Mouse (Mus musculus): ENCODE data around the gene Pnpla7. TPM values are rescaled to one million over a fixed set of nuclear protein-coding genes. Genes with fewer than 3 reads are reported as not detected.

Pnpla7 gene
- polyA plus RNA-seq, 1 experiment = 50.4 TPM

DNA sequence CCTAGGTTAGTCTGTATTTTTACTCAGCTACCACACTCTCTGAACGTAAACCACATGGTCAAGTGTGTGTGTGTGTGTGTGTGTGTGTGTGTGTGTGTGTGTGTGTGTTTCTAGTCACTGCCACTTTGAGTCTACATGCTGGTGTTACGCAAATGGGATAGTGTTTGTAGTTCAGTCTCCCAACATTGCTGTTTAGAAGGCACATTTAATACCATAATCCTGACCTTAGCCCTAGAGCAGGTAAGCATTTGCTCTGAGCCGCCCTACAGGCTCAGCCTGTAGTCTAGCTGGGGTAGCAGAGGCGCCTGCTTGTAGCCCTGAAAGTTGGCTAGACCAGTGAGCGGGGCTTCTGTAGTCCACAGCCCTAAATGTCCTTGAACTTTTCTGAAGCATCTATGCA, 87.7 kb downstream of the Pnpla7 start:
- TF ChIP-seq POLR2A (IDR thresholded peaks at IDR 0.05; ENCODE audit: low read depth, low read length) = no peak
- no peak for TF ChIP-seq CTCF (IDR thresholded peaks at IDR 0.05; ENCODE audit: extremely low read depth, insufficient read depth, insufficient read length, insufficient replicate concordance)
- Histone ChIP-seq H3K36me3 (ENCODE audit: control insufficient read depth, insufficient read depth, low read length) (peaks cover 3% of the 10 kb centered on the region; the same call in 1 of the 2 replicates), H3K4me3 (ENCODE audit: extremely low read depth, insufficient read depth, insufficient read length) (no peak overlapping the region), H3K4me1 (ENCODE audit: control insufficient read depth, insufficient read depth, insufficient read length) (no peaks in the 10 kb centered on the region), H3K27me3 (ENCODE audit: control insufficient read depth, insufficient read depth, low read length) (no peaks in the 10 kb centered on the region), H3K27ac (ENCODE audit: insufficient read depth, low read length) (no peak overlapping the region)
- 92% methylated on average over 5 of the region's 5 CpGs for WGBS
- no peak for DNase-seq (ENCODE audit: low read depth in 1 of 2, low spot score in 2 of 2)

DNA sequence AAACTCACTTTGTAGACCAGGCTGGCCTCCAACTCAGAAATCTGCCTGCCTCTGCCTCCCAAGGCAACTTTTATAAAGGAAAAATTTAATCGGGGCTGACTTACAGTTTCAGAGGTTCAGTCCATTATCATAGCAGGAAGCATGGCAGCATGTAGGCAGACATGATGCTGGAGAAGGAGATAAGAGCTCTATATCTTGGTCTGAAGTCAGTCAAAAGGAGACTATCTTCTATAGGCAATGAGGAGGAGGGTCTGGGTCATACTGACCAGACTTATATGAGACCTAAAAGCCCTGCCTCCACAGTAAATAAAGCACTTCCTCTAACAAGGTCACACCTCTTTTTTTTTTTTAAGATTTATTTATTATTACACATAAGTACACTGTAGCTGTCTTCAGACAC, 88.5 kb downstream of the Pnpla7 start:
- no peak for TF ChIP-seq CTCF (IDR thresholded peaks at IDR 0.05; ENCODE audit: extremely low read depth, insufficient read depth, insufficient read length, insufficient replicate concordance)
- no peak for TF ChIP-seq POLR2A (IDR thresholded peaks at IDR 0.05; ENCODE audit: low read depth, low read length)
- 82% methylated on average over 1 of the region's 1 CpGs for WGBS
- no peak overlapping the region for H3K27ac ChIP-seq (ENCODE audit: insufficient read depth, low read length)
- no peak for DNase-seq (ENCODE audit: low read depth in 1 of 2, low spot score in 2 of 2)
- no peaks in the 10 kb centered on the region for H3K27me3 ChIP-seq (ENCODE audit: control insufficient read depth, insufficient read depth, low read length)
- peaks cover 3% of the 10 kb centered on the region; the same call in 1 of the 2 replicates for H3K36me3 ChIP-seq (ENCODE audit: control insufficient read depth, insufficient read depth, low read length)
- no peaks in the 10 kb centered on the region for H3K4me1 ChIP-seq (ENCODE audit: control insufficient read depth, insufficient read depth, insufficient read length)
- no peak overlapping the region for H3K4me3 ChIP-seq (ENCODE audit: extremely low read depth, insufficient read depth, insufficient read length)

DNA sequence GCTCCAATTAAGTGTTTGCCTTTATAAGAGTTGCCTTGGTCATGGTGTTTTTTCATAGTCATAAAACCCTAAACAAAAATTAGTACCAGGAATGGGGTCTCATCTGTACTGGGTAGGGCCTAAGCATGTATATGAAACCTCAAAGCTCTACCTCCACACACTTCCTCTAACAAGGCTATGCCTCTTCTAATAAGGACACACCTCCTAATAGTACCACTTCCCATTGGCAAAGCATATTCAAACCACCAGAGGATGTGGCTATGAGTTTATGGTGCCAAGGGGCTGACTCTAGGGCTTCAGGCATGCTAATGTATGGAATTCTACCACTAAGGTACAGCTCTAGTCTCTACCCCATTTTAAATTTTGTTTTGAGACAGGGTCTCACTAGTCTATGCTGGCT, 89.7 kb downstream of the Pnpla7 start:
- no peak overlapping the region for H3K4me3 ChIP-seq (ENCODE audit: extremely low read depth, insufficient read depth, insufficient read length)
- no peak overlapping the region for H3K27ac ChIP-seq (ENCODE audit: insufficient read depth, low read length)
- no peaks in the 10 kb centered on the region for H3K27me3 ChIP-seq (ENCODE audit: control insufficient read depth, insufficient read depth, low read length)
- H3K4me1 ChIP-seq (ENCODE audit: control insufficient read depth, insufficient read depth, insufficient read length) = no peaks in the 10 kb centered on the region
- peaks cover 3% of the 10 kb centered on the region; the same call in 1 of the 2 replicates for H3K36me3 ChIP-seq (ENCODE audit: control insufficient read depth, insufficient read depth, low read length)
- TF ChIP-seq CTCF (IDR thresholded peaks at IDR 0.05; ENCODE audit: extremely low read depth, insufficient read depth, insufficient read length, insufficient replicate concordance) (no peak), POLR2A (IDR thresholded peaks at IDR 0.05; ENCODE audit: low read depth, low read length) (no peak)
- no peak for DNase-seq (ENCODE audit: low read depth in 1 of 2, low spot score in 2 of 2)

DNA sequence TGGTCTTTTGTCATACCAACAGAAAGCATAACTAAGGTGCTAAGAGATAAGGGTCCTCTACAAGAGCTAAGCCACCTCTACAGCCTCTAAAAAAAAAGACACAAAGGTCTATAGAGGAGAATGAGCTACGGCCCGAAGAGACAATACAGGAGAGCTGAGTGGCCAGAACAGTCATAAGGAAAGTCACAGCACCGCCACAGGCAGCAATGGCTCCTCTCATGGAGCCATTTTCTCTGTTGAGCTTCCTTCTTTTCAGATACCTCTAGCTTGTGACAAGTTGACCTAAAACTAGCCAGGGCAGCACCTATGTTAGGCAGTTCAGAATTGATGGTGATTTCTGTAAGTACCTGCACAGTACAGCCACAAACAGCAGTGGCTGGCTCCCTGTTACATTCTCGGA, 90.7 kb downstream of the Pnpla7 start:
- Histone ChIP-seq H3K4me1 (ENCODE audit: control insufficient read depth, insufficient read depth, insufficient read length) (no peaks in the 10 kb centered on the region), H3K36me3 (ENCODE audit: control insufficient read depth, insufficient read depth, low read length) (peaks cover 1% of the 10 kb centered on the region; the same call in 1 of the 2 replicates), H3K27me3 (ENCODE audit: control insufficient read depth, insufficient read depth, low read length) (no peaks in the 10 kb centered on the region), H3K27ac (ENCODE audit: insufficient read depth, low read length) (no peak overlapping the region), H3K4me3 (ENCODE audit: extremely low read depth, insufficient read depth, insufficient read length) (no peak overlapping the region)
- WGBS = 85% methylated on average over 4 of the region's 4 CpGs
- no peak for TF ChIP-seq CTCF (IDR thresholded peaks at IDR 0.05; ENCODE audit: extremely low read depth, insufficient read depth, insufficient read length, insufficient replicate concordance)
- no peak for TF ChIP-seq POLR2A (IDR thresholded peaks at IDR 0.05; ENCODE audit: low read depth, low read length)
- DNase-seq (ENCODE audit: low read depth in 1 of 2, low spot score in 2 of 2) = no peak

GRCm38 (mm10) chr2:25069537-25069936, 93.7 kb downstream of the Pnpla7 start:
- WGBS = 78% methylated on average over 4 of the region's 4 CpGs

DNA sequence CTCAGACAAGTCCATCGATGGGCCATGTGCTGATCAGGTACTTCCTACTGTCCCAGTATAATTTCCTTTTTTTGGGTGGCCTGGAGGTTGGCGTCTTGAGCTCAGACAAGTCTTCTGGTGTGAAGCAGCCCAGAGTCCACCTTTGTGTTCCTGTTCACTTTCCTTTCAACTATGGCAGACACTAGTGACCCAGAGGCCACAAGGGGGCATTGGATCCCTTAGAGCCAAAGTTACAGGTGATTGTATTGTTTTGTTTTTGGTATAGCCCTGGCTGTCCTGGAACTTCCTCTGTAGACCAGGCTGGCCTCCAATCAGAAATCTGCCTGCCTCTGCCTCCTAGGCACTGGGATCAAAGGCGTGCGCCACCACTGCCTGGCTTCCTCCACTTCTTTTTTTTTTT, 96.6 kb downstream of the Pnpla7 start:
- no peak overlapping the region for H3K27ac ChIP-seq (ENCODE audit: insufficient read depth, low read length)
- DNase-seq (ENCODE audit: low read depth in 1 of 2, low spot score in 2 of 2) = no peak
- no peaks in the 10 kb centered on the region for H3K27me3 ChIP-seq (ENCODE audit: control insufficient read depth, insufficient read depth, low read length)
- no peaks in the 10 kb centered on the region for H3K36me3 ChIP-seq (ENCODE audit: control insufficient read depth, insufficient read depth, low read length)
- WGBS = 91% methylated on average over 4 of the region's 4 CpGs
- TF ChIP-seq CTCF (IDR thresholded peaks at IDR 0.05; ENCODE audit: extremely low read depth, insufficient read depth, insufficient read length, insufficient replicate concordance) = no peak
- TF ChIP-seq POLR2A (IDR thresholded peaks at IDR 0.05; ENCODE audit: low read depth, low read length) = no peak
- H3K4me1 ChIP-seq (ENCODE audit: control insufficient read depth, insufficient read depth, insufficient read length) = no peaks in the 10 kb centered on the region
- no peak overlapping the region for H3K4me3 ChIP-seq (ENCODE audit: extremely low read depth, insufficient read depth, insufficient read length)

More at GRCm38 (mm10) chr2:25069537-25069936, 93.7 kb downstream of the Pnpla7 start:
- no peak overlapping the region for H3K4me3 ChIP-seq (ENCODE audit: extremely low read depth, insufficient read depth, insufficient read length)
- no peaks in the 10 kb centered on the region for H3K27me3 ChIP-seq (ENCODE audit: control insufficient read depth, insufficient read depth, low read length)
- TF ChIP-seq POLR2A (IDR thresholded peaks at IDR 0.05; ENCODE audit: low read depth, low read length) (no peak), CTCF (IDR thresholded peaks at IDR 0.05; ENCODE audit: extremely low read depth, insufficient read depth, insufficient read length, insufficient replicate concordance) (no peak)
- no peak overlapping the region for H3K27ac ChIP-seq (ENCODE audit: insufficient read depth, low read length)
- H3K36me3 ChIP-seq (ENCODE audit: control insufficient read depth, insufficient read depth, low read length) = no peaks in the 10 kb centered on the region
- no peaks in the 10 kb centered on the region for H3K4me1 ChIP-seq (ENCODE audit: control insufficient read depth, insufficient read depth, insufficient read length)
- no peak for DNase-seq (ENCODE audit: low read depth in 1 of 2, low spot score in 2 of 2)

DNA sequence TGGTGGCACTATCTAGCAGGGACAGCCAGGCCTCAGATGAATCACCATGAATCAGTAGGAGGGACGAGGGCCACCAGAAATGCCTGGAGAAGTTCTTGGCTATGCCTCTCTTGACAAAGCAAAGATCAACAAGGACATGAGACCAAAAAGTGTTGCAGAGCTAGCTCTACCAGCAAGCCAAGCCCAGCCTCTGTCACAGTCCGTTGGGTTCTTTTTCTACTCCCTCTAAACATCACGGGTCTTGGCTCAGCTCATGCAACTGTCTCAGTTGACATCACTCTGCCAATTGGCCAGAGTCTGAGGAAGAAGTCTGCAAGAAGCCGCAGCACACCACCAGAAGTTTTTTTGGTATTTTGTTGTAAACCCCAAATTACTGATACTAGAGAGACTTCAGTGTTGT, 99.7 kb downstream of the Pnpla7 start:
- Histone ChIP-seq H3K4me1 (ENCODE audit: control insufficient read depth, insufficient read depth, insufficient read length) (no peaks in the 10 kb centered on the region), H3K4me3 (ENCODE audit: extremely low read depth, insufficient read depth, insufficient read length) (no peak overlapping the region), H3K36me3 (ENCODE audit: control insufficient read depth, insufficient read depth, low read length) (no peaks in the 10 kb centered on the region), H3K27me3 (ENCODE audit: control insufficient read depth, insufficient read depth, low read length) (no peaks in the 10 kb centered on the region), H3K27ac (ENCODE audit: insufficient read depth, low read length) (no peak overlapping the region)
- 76% methylated on average over 4 of the region's 4 CpGs for WGBS
- DNase-seq (ENCODE audit: low read depth in 1 of 2, low spot score in 2 of 2) = no peak
- TF ChIP-seq CTCF (IDR thresholded peaks at IDR 0.05; ENCODE audit: extremely low read depth, insufficient read depth, insufficient read length, insufficient replicate concordance) (no peak), POLR2A (IDR thresholded peaks at IDR 0.05; ENCODE audit: low read depth, low read length) (no peak)

Data from spleen, adult 2 months (tissue).